In the genomic region with DNA sequence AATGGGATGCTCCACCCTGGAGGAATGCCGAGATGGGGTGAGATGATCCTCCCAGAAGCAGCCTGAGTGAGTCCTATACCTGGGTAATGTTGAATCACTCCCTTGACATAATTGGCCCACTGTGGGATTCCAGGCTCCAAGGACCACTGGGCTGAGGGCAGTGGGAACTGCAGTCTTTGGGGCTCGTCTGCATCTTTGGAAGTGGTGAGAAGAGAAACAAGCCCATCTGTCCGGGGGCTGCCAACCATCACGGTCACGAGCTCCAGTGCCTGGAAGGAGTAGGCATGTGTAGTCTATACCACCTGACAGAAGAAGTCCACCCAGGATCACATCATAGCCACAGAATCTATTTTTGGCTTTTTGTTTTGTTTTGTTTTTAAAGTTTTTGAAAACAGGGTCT, we compare ENCODE assay signal across 15 mouse cellular contexts. TPM values are rescaled to one million over a fixed set of nuclear protein-coding genes. Genes with fewer than 3 reads are reported as not detected.
DNase-seq lines count a peak whose midpoint lies in the region; ATAC-seq lines count a peak whose summit lies in the region.
"Had no signal": no experiment of that assay in that cellular context is flagged by ENCODE, and none has a peak within 500 bp of the region (broad histone marks: within the 10 kb centered on the region; RNA-seq: fewer than 3 reads in every experiment).

No protein-coding gene starts in this region.

- H3K9ac ChIP-seq in kidney, embryonic 16.5 days (replicated peaks; ENCODE audit: low read length), result peak overlapping the region; percentile 89
- H3K9ac ChIP-seq in limb, embryonic 13.5 days, result no peak overlapping the region
- H3K9ac ChIP-seq: forebrain, embryonic 15.5 days had no signal

- no peak overlapping the region; the same call in 1 of the 2 replicates for H3K27ac ChIP-seq in kidney, embryonic 16.5 days (ENCODE audit: low read length)
- 0 out of 2 replicates have a peak overlapping the region, but pooled peaks have one; percentile 40 for H3K27ac ChIP-seq in embryonic facial prominence, embryonic 10.5 days (replicated peaks)
- H3K27ac ChIP-seq in limb, embryonic 13.5 days, result no peak overlapping the region

- ATAC-seq in kidney, embryonic 16.5 days (ENCODE audit: low FRiP score, low TSS enrichment), result no peak
- ATAC-seq in limb, embryonic 13.5 days (ENCODE audit: low FRiP score, low read depth), result no peak
- no peak for ATAC-seq in activated CD4-positive, CD25-positive, alpha-beta regulatory T cell, adult 4 months
- ATAC-seq: forebrain, embryonic 15.5 days had no signal

- no peak overlapping the region for H3K4me2 ChIP-seq in kidney, embryonic 16.5 days (replicated peaks; ENCODE audit: low read depth, low read length)
- H3K4me2 ChIP-seq in limb, embryonic 13.5 days (replicated peaks), result peak overlapping the region; percentile 70

- DNase-seq in cerebellum, postnatal 25 days, result peak; percentile 37 to 38
- no peak for DNase-seq in cerebellum, adult 11-12 months
- DNase-seq in kidney, postnatal 36 days, result no peak
- DNase-seq in embryonic facial prominence, embryonic 10.5 days (ENCODE audit: low spot score), result no peak
- no peak for DNase-seq in right cerebral cortex, postnatal 14 days
- DNase-seq: adrenal gland, postnatal 36 days; gastrocnemius, postnatal 25 days; kidney, adult 8-10 months; layer of hippocampus, adult 9-11 months; lung, postnatal 36 days; right cerebral cortex, postnatal 25 days had no signal

- 88% methylated on average over 5 of the region's 5 CpGs for WGBS in kidney, embryonic 16.5 days
- WGBS in embryonic facial prominence, embryonic 10.5 days, result 87% methylated on average over 5 of the region's 5 CpGs
- 88% methylated on average over 5 of the region's 5 CpGs for WGBS in limb, embryonic 13.5 days

- no peaks in the 10 kb centered on the region for H3K27me3 ChIP-seq in kidney, embryonic 16.5 days (ENCODE audit: insufficient read depth, low read length)
- H3K27me3 ChIP-seq in embryonic facial prominence, embryonic 10.5 days (replicated peaks; ENCODE audit: low read depth, poor library complexity, severe bottlenecking), result no peaks in the 10 kb centered on the region
- H3K27me3 ChIP-seq in limb, embryonic 13.5 days, result no peaks in the 10 kb centered on the region
- H3K27me3 ChIP-seq: forebrain, embryonic 15.5 days had no signal

- H3K4me3 ChIP-seq in kidney, embryonic 16.5 days (ENCODE audit: low read length), result no peak overlapping the region
- H3K4me3 ChIP-seq in embryonic facial prominence, embryonic 10.5 days, result peak overlapping the region; percentile 74; the same call in 1 of the 2 replicates
- no peak overlapping the region for H3K4me3 ChIP-seq in limb, embryonic 13.5 days

- H3K36me3 ChIP-seq in kidney, embryonic 16.5 days (ENCODE audit: insufficient read depth, low read length), result peaks cover 29% of the 10 kb centered on the region
- peaks cover 52% of the 10 kb centered on the region for H3K36me3 ChIP-seq in embryonic facial prominence, embryonic 10.5 days (replicated peaks)
- peaks cover 50% of the 10 kb centered on the region for H3K36me3 ChIP-seq in limb, embryonic 13.5 days
- H3K36me3 ChIP-seq: forebrain, embryonic 15.5 days had no signal

- H3K9me3 ChIP-seq in kidney, embryonic 16.5 days (ENCODE audit: low read length), result no peaks in the 10 kb centered on the region
- H3K9me3 ChIP-seq in embryonic facial prominence, embryonic 10.5 days, result no peaks in the 10 kb centered on the region
- H3K9me3 ChIP-seq in limb, embryonic 13.5 days, result no peaks in the 10 kb centered on the region
- H3K9me3 ChIP-seq: forebrain, embryonic 15.5 days had no signal

- H3K4me1 ChIP-seq in kidney, embryonic 16.5 days (ENCODE audit: insufficient read depth, low read length), result peaks cover 20% of the 10 kb centered on the region
- H3K4me1 ChIP-seq in embryonic facial prominence, embryonic 10.5 days, result peaks cover 47% of the 10 kb centered on the region
- H3K4me1 ChIP-seq in limb, embryonic 13.5 days, result peaks cover 27% of the 10 kb centered on the region

RNA-seq across cellular contexts. Expression of a gene that starts 1.6 kb away (rescaled TPM):
- polyA plus RNA-seq in kidney, embryonic 16.5 days (2015; fragmentation: Nextera tagmentation; extraction: Ambion mirVana), result 222 and 240 TPM in 2 replicates
- polyA plus RNA-seq in embryonic facial prominence, embryonic 10.5 days (2016; fragmentation: Nextera tagmentation; extraction: Ambion mirVana), result 212 and 216 TPM in 2 replicates
- 207 and 211 TPM in 2 replicates for polyA plus RNA-seq in limb, embryonic 13.5 days (2015; fragmentation: Nextera tagmentation; extraction: Ambion mirVana)
- 10 to 100 TPM; 23.0 to 25.3 TPM for polyA plus RNA-seq in activated CD4-positive, CD25-positive, alpha-beta regulatory T cell, adult 4 months (2017; shearing (Covaris generic))

RNA-seq across cellular contexts. Expression of a gene that starts 16.8 kb away (rescaled TPM):
- polyA plus RNA-seq in kidney, embryonic 16.5 days (2015; fragmentation: Nextera tagmentation; extraction: Ambion mirVana), result 1,676 and 1,744 TPM in 2 replicates
- 1,824 and 1,981 TPM in 2 replicates for polyA plus RNA-seq in embryonic facial prominence, embryonic 10.5 days (2016; fragmentation: Nextera tagmentation; extraction: Ambion mirVana)
- polyA plus RNA-seq in limb, embryonic 13.5 days (2015; fragmentation: Nextera tagmentation; extraction: Ambion mirVana), result 2,219 and 2,483 TPM in 2 replicates
- polyA plus RNA-seq in activated CD4-positive, CD25-positive, alpha-beta regulatory T cell, adult 4 months (2017; shearing (Covaris generic)), result 1,000 to 10,000 TPM; 1,520 to 1,873 TPM

RNA-seq across cellular contexts. Expression of a gene that starts 19.2 kb away (rescaled TPM):
- polyA plus RNA-seq in kidney, embryonic 16.5 days (2015; fragmentation: Nextera tagmentation; extraction: Ambion mirVana), result 41.2 and 46.6 TPM in 2 replicates
- polyA plus RNA-seq in embryonic facial prominence, embryonic 10.5 days (2016; fragmentation: Nextera tagmentation; extraction: Ambion mirVana), result 49.4 and 50.9 TPM in 2 replicates
- 39.4 and 44.8 TPM in 2 replicates for polyA plus RNA-seq in limb, embryonic 13.5 days (2015; fragmentation: Nextera tagmentation; extraction: Ambion mirVana)
- polyA plus RNA-seq in activated CD4-positive, CD25-positive, alpha-beta regulatory T cell, adult 4 months (2017; shearing (Covaris generic)), result 10 to 100 TPM; 10.4 to 12.3 TPM

RNA-seq across cellular contexts. Expression of a gene that starts 36.4 kb away (rescaled TPM):
- polyA plus RNA-seq in kidney, embryonic 16.5 days (2015; fragmentation: Nextera tagmentation; extraction: Ambion mirVana), result 2.5 and 3.4 TPM in 2 replicates
- polyA plus RNA-seq in embryonic facial prominence, embryonic 10.5 days (2016; fragmentation: Nextera tagmentation; extraction: Ambion mirVana), result 1.1 and 1.5 TPM in 2 replicates
- polyA plus RNA-seq in limb, embryonic 13.5 days (2015; fragmentation: Nextera tagmentation; extraction: Ambion mirVana), result 5.2 and 6.3 TPM in 2 replicates
- polyA plus RNA-seq in activated CD4-positive, CD25-positive, alpha-beta regulatory T cell, adult 4 months (2017; shearing (Covaris generic)), result not detected

Comparison
In these comparisons a context has a peak if more than half of its experiments do, and no peak if none do; other contexts are left out.
1. DNase-seq: peak in cerebellum, postnatal 25 days (2 of 2); none in cerebellum, adult 11-12 months (single experiment), kidney, postnatal 36 days (0 of 2), embryonic facial prominence, embryonic 10.5 days (single experiment) and right cerebral cortex, postnatal 14 days (single experiment).